In genomic region chr4:82512743-82513425, GRCm38 (mm10) we compare ENCODE assay signal across 8 mouse cellular contexts.
DNase-seq lines count a peak whose midpoint lies in the region; ATAC-seq and TF ChIP-seq lines count a peak whose summit lies in the region.

No protein-coding gene starts in this region.

- TF ChIP-seq CTCF in G1E (IDR thresholded peaks at IDR 0.05; ENCODE audit: low read depth, low read length), result no peak

- peak overlapping the region; percentile 99 for H3K27ac ChIP-seq in lung, embryonic 16.5 days (ENCODE audit: low read length)

- ATAC-seq in G1E (ENCODE audit: extremely low read depth, insufficient number of reproducible peaks, low FRiP score, poor library complexity, severe bottlenecking), result no peak
- peak; percentile 98 for ATAC-seq in lung, embryonic 16.5 days (ENCODE audit: low read depth)

- no peak for DNase-seq in G1E (ENCODE audit: low spot score)
- peak; percentile 98 to 100 for DNase-seq in cerebellum, adult 18-20 months
- DNase-seq in forelimb bud, embryonic 11.5 days (ENCODE audit: low read depth, low spot score), result peak; percentile 93
- peak; percentile 99 for DNase-seq in heart, postnatal 4 days
- DNase-seq in layer of hippocampus, postnatal 10 days (ENCODE audit: low spot score in 2 of 2), result peak; percentile 96 to 98
- DNase-seq in ovary, postnatal 36 days (ENCODE audit: low spot score), result peak; percentile 97
- DNase-seq in thymus, postnatal 10 days (ENCODE audit: low spot score in 2 of 2), result peak; percentile 11 to 30

- H3K4me2 ChIP-seq in lung, embryonic 16.5 days (ENCODE audit: low read depth, low read length), result peak overlapping the region; percentile 95

- H3K27me3 ChIP-seq in G1E (ENCODE audit: insufficient read depth, low read length), result no peaks in the 10 kb centered on the region
- no peaks in the 10 kb centered on the region for H3K27me3 ChIP-seq in lung, embryonic 16.5 days (ENCODE audit: control insufficient read depth, insufficient read depth, low read depth, low read length)

- H3K36me3 ChIP-seq in G1E (replicated peaks), result no peaks in the 10 kb centered on the region
- no peaks in the 10 kb centered on the region for H3K36me3 ChIP-seq in lung, embryonic 16.5 days (ENCODE audit: control insufficient read depth, insufficient read depth, low read length)

- peak overlapping the region; percentile 78 for H3K9ac ChIP-seq in lung, embryonic 16.5 days (ENCODE audit: low read length)

- peaks cover 25% of the 10 kb centered on the region for H3K9me3 ChIP-seq in G1E (replicated peaks)
- no peaks in the 10 kb centered on the region for H3K9me3 ChIP-seq in lung, embryonic 16.5 days (ENCODE audit: control insufficient read depth, low read length)

- H3K4me3 ChIP-seq in G1E (ENCODE audit: low read depth, low read length), result peak overlapping the region; percentile 27; the same call in 1 of the 2 replicates
- H3K4me3 ChIP-seq in lung, embryonic 16.5 days (ENCODE audit: low read length), result peak overlapping the region; percentile 61

- H3K4me1 ChIP-seq in G1E (ENCODE audit: insufficient read depth, low read depth, low read length), result no peaks in the 10 kb centered on the region
- peaks cover 37% of the 10 kb centered on the region for H3K4me1 ChIP-seq in lung, embryonic 16.5 days (replicated peaks; ENCODE audit: control insufficient read depth, insufficient read depth, low read length)

- under 1% methylated on average over 60 of the region's 63 CpGs for WGBS in lung, embryonic 16.5 days
